Mouse (Mus musculus) subcutaneous adipose tissue, adult 2 months (tissue): ENCODE measurements around the gene Mrpl48. TPM values are rescaled to one million over a fixed set of nuclear protein-coding genes. Genes with fewer than 3 reads are reported as not detected.

Experiments
- polyA plus RNA-seq: library from polyadenylated mRNA; depleted of rRNA; stranded (reverse); fragments of >200 nt; gene quantifications from 2 replicates; pipeline ENCODE4 v1.2.3, GENCODE M21; 2012; ENCODE audit warnings: low replicate concordance; rRNA removed

Gene Mrpl48
- 16.5 and 26.0 TPM in 2 replicates for polyA plus RNA-seq

DNA sequence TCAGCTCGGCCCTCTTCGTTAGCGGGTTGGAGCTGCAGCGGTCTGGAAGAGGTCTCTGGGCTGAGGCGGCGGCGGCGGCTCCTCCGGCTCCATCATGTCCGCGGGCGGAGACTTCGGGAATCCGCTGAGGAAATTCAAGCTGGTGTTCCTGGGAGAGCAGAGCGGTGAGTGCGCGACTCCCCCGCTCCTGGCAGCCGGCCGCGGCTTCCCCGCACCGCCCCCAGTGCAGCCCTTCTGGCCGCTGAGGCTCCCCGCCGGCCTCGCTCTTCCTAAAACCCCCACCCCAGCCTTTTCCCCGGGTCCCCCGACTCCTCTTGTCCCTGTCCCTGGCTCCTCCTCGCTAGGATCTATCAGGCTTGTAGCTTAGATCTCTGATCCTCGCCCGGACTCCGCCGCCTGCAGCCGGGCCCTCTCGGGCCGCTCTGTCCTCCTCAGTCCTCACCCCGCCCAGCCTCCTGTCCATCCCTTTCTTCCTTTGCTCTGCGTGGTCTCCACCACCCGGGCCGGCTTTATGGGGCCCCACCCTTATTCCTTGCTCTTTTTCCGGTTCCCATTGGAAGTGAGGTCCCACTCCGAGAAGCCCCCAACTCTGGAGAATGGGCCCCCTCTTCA, at the start of gene Mrpl48:
TSS of gene Mrpl48 (minus strand) at position 172 of the 612 bp plus-strand sequence.

DNA sequence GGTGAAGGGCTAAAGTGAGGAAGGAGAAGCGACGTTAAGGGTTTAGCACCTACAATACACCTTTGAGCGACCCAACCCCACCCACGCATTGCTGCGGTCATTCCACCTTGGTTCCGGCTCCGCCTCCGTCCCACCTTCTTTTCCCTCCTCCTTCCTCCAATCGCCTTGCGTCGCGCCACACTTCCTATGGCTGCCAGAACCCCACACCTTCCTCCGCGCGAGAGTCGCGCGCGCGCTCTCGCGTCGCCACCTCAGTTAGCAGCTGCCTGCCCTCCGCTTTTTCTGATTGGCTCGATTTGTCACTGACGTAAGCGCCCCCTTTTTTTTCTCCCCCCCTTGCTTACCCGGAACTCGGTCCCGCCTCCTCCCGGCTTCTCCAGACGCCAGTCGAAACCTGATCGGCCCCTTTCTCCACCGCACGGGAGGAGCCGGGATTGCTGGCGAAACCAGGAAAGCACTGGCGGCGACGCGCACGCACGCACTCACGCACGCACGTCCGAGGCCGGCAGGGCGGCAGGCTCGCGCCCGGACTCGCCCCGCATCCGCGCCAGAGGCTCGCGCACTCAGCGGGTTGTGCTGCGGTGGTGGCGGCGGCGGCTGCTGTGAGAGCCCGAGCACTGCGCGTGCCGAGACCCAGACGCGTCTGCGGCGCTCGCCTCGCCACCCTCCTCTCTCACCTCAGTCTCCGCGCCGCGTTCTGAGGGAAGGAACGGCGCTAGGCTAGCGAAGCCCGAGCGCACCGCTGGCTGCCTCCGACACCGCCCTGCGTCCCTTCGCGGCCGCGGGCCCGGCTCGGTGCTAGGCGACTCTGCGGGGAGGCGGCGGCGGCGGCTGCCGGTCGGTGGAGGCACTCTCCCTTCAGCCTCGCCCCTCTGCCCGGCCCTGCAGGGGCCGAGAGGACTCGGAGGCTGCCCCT, 629 bp downstream of the Mrpl48 start, which contains the start of gene Rab6a:
TSS of gene Rab6a (plus strand) at position 197 of the 916 bp plus-strand sequence.

DNA sequence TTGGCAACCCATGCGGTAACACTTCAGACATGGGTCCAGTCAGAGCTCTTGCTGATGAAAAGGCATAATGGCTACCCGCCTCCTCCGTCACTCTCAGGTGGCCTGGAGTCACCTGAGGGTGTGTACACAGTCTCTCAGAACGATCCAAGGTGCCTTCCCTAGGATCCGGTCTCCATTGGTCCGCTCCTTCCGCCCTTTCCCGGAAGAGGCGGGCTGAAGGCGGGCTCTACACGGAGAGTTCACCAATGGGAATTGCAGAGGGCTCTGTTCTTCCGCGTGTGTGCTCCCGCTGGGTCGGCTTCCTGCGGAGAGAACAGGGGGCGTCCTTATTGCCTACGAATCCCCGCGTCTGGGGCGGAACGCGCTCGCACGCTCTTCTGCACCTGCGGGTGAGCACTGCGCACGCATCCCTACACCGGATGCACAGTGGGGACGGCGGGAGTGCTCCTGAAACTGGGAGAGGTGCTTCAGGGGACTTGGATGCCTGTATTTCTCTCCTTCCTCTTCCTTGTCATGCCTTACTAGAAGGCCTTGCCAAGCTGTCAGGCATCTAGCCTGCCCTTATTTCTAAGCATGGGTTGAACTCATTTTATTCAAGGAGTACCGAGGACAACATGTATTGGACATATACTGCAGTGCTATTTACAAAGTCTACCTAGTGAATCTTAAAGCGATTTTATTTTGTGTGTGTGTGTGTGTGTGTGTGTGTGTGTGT, 71.1 kb downstream of the Mrpl48 start, which contains the start of gene Coa4:
TSS of gene Coa4 (plus strand) at position 268 of the 715 bp plus-strand sequence.

DNA sequence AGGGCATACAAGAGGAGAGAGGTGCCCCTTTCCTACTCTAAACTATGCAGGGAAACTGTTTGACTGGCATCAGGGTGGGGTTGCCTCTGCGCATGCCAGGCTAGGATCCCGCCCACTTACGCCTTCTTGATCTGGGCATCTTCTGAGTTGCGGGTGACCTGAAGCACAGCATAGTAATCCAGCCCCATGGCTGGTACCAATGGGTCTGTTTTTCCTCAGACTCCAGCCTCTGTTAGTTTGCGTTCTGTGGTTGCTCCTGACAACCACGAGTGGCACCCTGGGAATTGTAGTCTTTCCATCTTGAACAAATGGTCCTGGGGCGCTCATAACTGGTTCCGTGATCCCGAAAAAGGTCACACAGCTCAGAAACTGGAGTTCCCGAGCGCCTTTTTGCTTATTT, 93.5 kb downstream of the Mrpl48 start, which contains the start of gene Dnajb13:
TSS of gene Dnajb13 (minus strand) at position 388 of the 400 bp plus-strand sequence.

Other genes starting within 250 kb of the Mrpl48 start
- 14.4 and 26.3 TPM in 2 replicates for gene C2cd3, start 236.1 kb downstream of the Mrpl48 start, polyA plus RNA-seq
- 67.9 and 96.9 TPM in 2 replicates for gene Ppme1, start 236.0 kb downstream of the Mrpl48 start, polyA plus RNA-seq
- 23.2 and 53.9 TPM in 2 replicates for gene Ucp3, start 135.3 kb downstream of the Mrpl48 start, polyA plus RNA-seq
- 381 and 533 TPM in 2 replicates for gene Ucp2, start 115.0 kb downstream of the Mrpl48 start, polyA plus RNA-seq
- 1.5 and 8.5 TPM in 2 replicates for gene Dnajb13, start 93.3 kb downstream of the Mrpl48 start, polyA plus RNA-seq
- gene Coa4, start 71.2 kb downstream of the Mrpl48 start, polyA plus RNA-seq = 12.3 and 13.0 TPM in 2 replicates
- gene Rab6a, start 891 bp downstream of the Mrpl48 start, polyA plus RNA-seq = 22.1 and 30.5 TPM in 2 replicates
- 12.7 and 13.9 TPM in 2 replicates for gene Plekhb1, start 54.1 kb upstream of the Mrpl48 start, polyA plus RNA-seq
- 64.9 and 95.1 TPM in 2 replicates for gene Fam168a, start 98.3 kb upstream of the Mrpl48 start, polyA plus RNA-seq